Mouse (Mus musculus): ENCODE measurements at regions not wholly inside any gene's neighbourhood (a gene's known extent, or its start where the extent isn't known, plus 50 kb on each side); places are given as distances from the start of the nearest gene placed in this dataset.

- Histone ChIP-seq H3K4me1 (ENCODE audit: control insufficient read depth, insufficient read depth, low read length) (no peaks in the 10 kb centered on the region), H3K9ac (ENCODE audit: low read depth, low read length, severe bottlenecking) (no peak overlapping the region), H3K9me3 (ENCODE audit: control insufficient read depth, low read length) (no peaks in the 10 kb centered on the region), H3K27ac (replicated peaks; ENCODE audit: low read depth, low read length) (no peak overlapping the region), H3K4me3 (replicated peaks; ENCODE audit: low read length) (no peak overlapping the region), H3K36me3 (ENCODE audit: control insufficient read depth, insufficient read depth, low read length) (no peaks in the 10 kb centered on the region), H3K27me3 (ENCODE audit: control insufficient read depth, insufficient read depth, low read length) (no peaks in the 10 kb centered on the region), H3K4me2 (replicated peaks; ENCODE audit: low read depth, low read length, severe bottlenecking) (no peak overlapping the region)
- DNase-seq (ENCODE audit: low spot score) (no peak), ATAC-seq (ENCODE audit: low FRiP score, low read depth) (no peak)
- TF ChIP-seq POLR2A (IDR thresholded peaks at IDR 0.05; ENCODE audit: borderline replicate concordance, extremely low read depth, insufficient read depth, insufficient read length): no peak
- WGBS: 62% methylated on average over 2 of the region's 2 CpGs
Measured at GRCm38 (mm10) chr4:69594022-69594421, 639.8 kb upstream of the Brinp1 start.

- ATAC-seq (ENCODE audit: low FRiP score, low read depth): no peak
- DNase-seq (ENCODE audit: low spot score): no peak
- H3K9me3 ChIP-seq (ENCODE audit: control insufficient read depth, low read length): no peaks in the 10 kb centered on the region
- no peak overlapping the region for H3K4me3 ChIP-seq (replicated peaks; ENCODE audit: low read length)
- H3K4me1 ChIP-seq (ENCODE audit: control insufficient read depth, insufficient read depth, low read length): no peaks in the 10 kb centered on the region
- no peaks in the 10 kb centered on the region for H3K27me3 ChIP-seq (ENCODE audit: control insufficient read depth, insufficient read depth, low read length)
- no peak overlapping the region for H3K9ac ChIP-seq (ENCODE audit: low read depth, low read length, severe bottlenecking)
- WGBS: 83% methylated on average over 3 of the region's 3 CpGs
- H3K27ac ChIP-seq (replicated peaks; ENCODE audit: low read depth, low read length): no peak overlapping the region
- no peaks in the 10 kb centered on the region for H3K36me3 ChIP-seq (ENCODE audit: control insufficient read depth, insufficient read depth, low read length)
- H3K4me2 ChIP-seq (replicated peaks; ENCODE audit: low read depth, low read length, severe bottlenecking): no peak overlapping the region
- TF ChIP-seq POLR2A (IDR thresholded peaks at IDR 0.05; ENCODE audit: borderline replicate concordance, extremely low read depth, insufficient read depth, insufficient read length): no peak
Measured at GRCm38 (mm10) chr4:69576256-69576655, 622.1 kb upstream of the Brinp1 start.

- Histone ChIP-seq H3K9ac (ENCODE audit: low read depth, low read length, severe bottlenecking) (no peak overlapping the region), H3K4me2 (replicated peaks; ENCODE audit: low read depth, low read length, severe bottlenecking) (no peak overlapping the region), H3K9me3 (ENCODE audit: control insufficient read depth, low read length) (no peaks in the 10 kb centered on the region), H3K27me3 (ENCODE audit: control insufficient read depth, insufficient read depth, low read length) (no peaks in the 10 kb centered on the region), H3K36me3 (ENCODE audit: control insufficient read depth, insufficient read depth, low read length) (no peaks in the 10 kb centered on the region), H3K4me1 (ENCODE audit: control insufficient read depth, insufficient read depth, low read length) (no peaks in the 10 kb centered on the region), H3K4me3 (replicated peaks; ENCODE audit: low read length) (no peak overlapping the region), H3K27ac (replicated peaks; ENCODE audit: low read depth, low read length) (no peak overlapping the region)
- 57% methylated on average over 2 of the region's 2 CpGs for WGBS
- ATAC-seq (ENCODE audit: low FRiP score, low read depth) (no peak), DNase-seq (ENCODE audit: low spot score) (no peak)
- no peak for TF ChIP-seq POLR2A (IDR thresholded peaks at IDR 0.05; ENCODE audit: borderline replicate concordance, extremely low read depth, insufficient read depth, insufficient read length)
Measured at GRCm38 (mm10) chr4:69548104-69548503, 593.9 kb upstream of the Brinp1 start.

GRCm38 (mm10) chr4:69538172-69538908 lies 584.1 kb upstream of the Brinp1 start:
- no peak overlapping the region for H3K27ac ChIP-seq (replicated peaks; ENCODE audit: low read depth, low read length)
- ATAC-seq (ENCODE audit: low FRiP score, low read depth) (no peak), DNase-seq (ENCODE audit: low spot score) (peak; percentile 23)
- no peak overlapping the region for H3K4me2 ChIP-seq (replicated peaks; ENCODE audit: low read depth, low read length, severe bottlenecking)
- H3K9ac ChIP-seq (ENCODE audit: low read depth, low read length, severe bottlenecking): no peak overlapping the region
- no peaks in the 10 kb centered on the region for H3K27me3 ChIP-seq (ENCODE audit: control insufficient read depth, insufficient read depth, low read length)
- H3K36me3 ChIP-seq (ENCODE audit: control insufficient read depth, insufficient read depth, low read length): no peaks in the 10 kb centered on the region
- H3K9me3 ChIP-seq (ENCODE audit: control insufficient read depth, low read length): no peaks in the 10 kb centered on the region
- no peak for TF ChIP-seq POLR2A (IDR thresholded peaks at IDR 0.05; ENCODE audit: borderline replicate concordance, extremely low read depth, insufficient read depth, insufficient read length)
- 71% methylated on average over 6 of the region's 6 CpGs for WGBS
- no peak overlapping the region for H3K4me3 ChIP-seq (replicated peaks; ENCODE audit: low read length)
- no peaks in the 10 kb centered on the region for H3K4me1 ChIP-seq (ENCODE audit: control insufficient read depth, insufficient read depth, low read length)

- ATAC-seq (ENCODE audit: low FRiP score, low read depth) (no peak), DNase-seq (ENCODE audit: low spot score) (no peak)
- WGBS: 53% methylated on average over 3 of the region's 3 CpGs
- Histone ChIP-seq H3K27me3 (ENCODE audit: control insufficient read depth, insufficient read depth, low read length) (no peaks in the 10 kb centered on the region), H3K36me3 (ENCODE audit: control insufficient read depth, insufficient read depth, low read length) (no peaks in the 10 kb centered on the region), H3K4me2 (replicated peaks; ENCODE audit: low read depth, low read length, severe bottlenecking) (no peak overlapping the region), H3K9ac (ENCODE audit: low read depth, low read length, severe bottlenecking) (no peak overlapping the region), H3K9me3 (ENCODE audit: control insufficient read depth, low read length) (no peaks in the 10 kb centered on the region), H3K27ac (replicated peaks; ENCODE audit: low read depth, low read length) (no peak overlapping the region), H3K4me3 (replicated peaks; ENCODE audit: low read length) (no peak overlapping the region), H3K4me1 (ENCODE audit: control insufficient read depth, insufficient read depth, low read length) (no peaks in the 10 kb centered on the region)
- no peak for TF ChIP-seq POLR2A (IDR thresholded peaks at IDR 0.05; ENCODE audit: borderline replicate concordance, extremely low read depth, insufficient read depth, insufficient read length)
Measured at GRCm38 (mm10) chr4:69533107-69533506, 578.9 kb upstream of the Brinp1 start.
